In genomic region chr1:170928467-170928866, GRCm38 (mm10) we compare ENCODE assay signal across 1 mouse cellular context.
TF ChIP-seq lines count a peak whose summit lies in the region.

No protein-coding gene starts in this region.

TF ChIP-seq in CH12.LX, 34 proteins besides CTCF, POLR2A, EP300 and RAD21 (continued from another document):
- TF ChIP-seq MEF2A (IDR thresholded peaks at IDR 0.05; ENCODE audit: borderline replicate concordance, low read depth, low read length): peak; percentile 14; the same call in 1 of the 2 replicates
